Mouse (Mus musculus) ES-Bruce4 (cell line): ENCODE results near the gene Map6. TPM values are rescaled to one million over a fixed set of nuclear protein-coding genes. Genes with fewer than 3 reads are reported as not detected.

ENCODE experiments used
- H3K27ac ChIP-seq: 2 replicates; pipeline ENCODE4 v1.5.1; 2012; ENCODE audit warnings: low read length, inconsistent platforms; ENCODE audit not compliant: insufficient read depth
- H3K27me3 ChIP-seq: 2 replicates; pipeline ENCODE4 v1.6.1; 2012; ENCODE audit warnings: mild to moderate bottlenecking, low read length, inconsistent platforms; ENCODE audit not compliant: control insufficient read depth, poor library complexity, insufficient read depth, severe bottlenecking
- H3K36me3 ChIP-seq: 2 replicates; pipeline ENCODE4 v1.6.1; 2012; ENCODE audit warnings: inconsistent platforms, mild to moderate bottlenecking, low read length, moderate library complexity; ENCODE audit not compliant: control insufficient read depth, poor library complexity, insufficient read depth, severe bottlenecking
- H3K4me1 ChIP-seq: one replicate; pipeline ENCODE4 v1.8.1; 2011; ENCODE audit warnings: low read length; ENCODE audit not compliant: control insufficient read depth, insufficient read depth
- H3K4me3 ChIP-seq: 2 replicates; pipeline ENCODE4 v1.5.1; 2011; ENCODE audit warnings: low read depth, mild to moderate bottlenecking, low read length
- H3K9ac ChIP-seq: 2 replicates; pipeline ENCODE4 v1.6.1; 2012; ENCODE audit warnings: low read depth, mild to moderate bottlenecking, inconsistent platforms; ENCODE audit not compliant: poor library complexity, severe bottlenecking
- H3K9me3 ChIP-seq: replicated peaks from 2 replicates; pipeline ENCODE4 v1.6.1; 2012; ENCODE audit warnings: mild to moderate bottlenecking, low read length, inconsistent platforms; ENCODE audit not compliant: control insufficient read depth, poor library complexity, insufficient read depth, severe bottlenecking
- CTCF ChIP-seq: IDR thresholded peaks from one replicate; pipeline ENCODE4 v1.8.1; 2011; ENCODE audit warnings: low read depth, low read length
- EP300 ChIP-seq: IDR thresholded peaks from 2 replicates; pipeline ENCODE4 v1.6.1; 2011; ENCODE audit warnings: low read depth, low read length; ENCODE audit not compliant: insufficient read depth
- POLR2A ChIP-seq: IDR thresholded peaks from one replicate; pipeline ENCODE4 v1.8.1; 2011; ENCODE audit warnings: low read length; ENCODE audit not compliant: insufficient read depth
- polyA plus RNA-seq: library from polyadenylated mRNA; stranded (reverse); fragments of >200 nt; gene quantifications from 2 replicates; pipeline ENCODE4 v1.2.4, GENCODE M21; 2011; ENCODE audit warnings: low read depth; ENCODE audit not compliant: missing spikeins, insufficient read depth, insufficient read length

Gene Map6
- polyA plus RNA-seq, 1 experiment = 16.0 TPM

GRCm38 (mm10) chr7:99236888-99237660, 30.2 kb upstream of the Map6 start:
- no peaks in the 10 kb centered on the region for H3K4me1 ChIP-seq
- no peaks in the 10 kb centered on the region for H3K9me3 ChIP-seq
- TF ChIP-seq EP300 = no peak
- TF ChIP-seq CTCF = no peak
- TF ChIP-seq POLR2A = no peak
- no peak overlapping the region for H3K4me3 ChIP-seq
- H3K9ac ChIP-seq = no peak overlapping the region
- no peaks in the 10 kb centered on the region for H3K36me3 ChIP-seq
- no peaks in the 10 kb centered on the region for H3K27me3 ChIP-seq
- H3K27ac ChIP-seq = no peak overlapping the region

GRCm38 (mm10) chr7:99238417-99238816, 28.8 kb upstream of the Map6 start, which contains the start of gene Mogat2:
TSS of gene Mogat2 (minus strand) at chr7:99238619.
- Histone ChIP-seq H3K27me3 (no peaks in the 10 kb centered on the region), H3K4me3 (peak within 1 kb of the TSS; percentile 8; the same call in 1 of the 2 replicates), H3K9me3 (no peaks in the 10 kb centered on the region), H3K36me3 (no peaks in the 10 kb centered on the region), H3K4me1 (no peaks in the 10 kb centered on the region), H3K27ac (no peak within 1 kb of the TSS), H3K9ac (no peak within 1 kb of the TSS)
- TF ChIP-seq EP300 = no peak
- no peak for TF ChIP-seq CTCF
- no peak for TF ChIP-seq POLR2A

- H3K9me3 ChIP-seq = no peaks in the 10 kb centered on the region
- H3K27ac ChIP-seq = no peak overlapping the region
- TF ChIP-seq POLR2A (no peak), CTCF (no peak), EP300 (no peak)
- H3K36me3 ChIP-seq = no peaks in the 10 kb centered on the region
- H3K4me1 ChIP-seq = no peaks in the 10 kb centered on the region
- H3K9ac ChIP-seq = no peak overlapping the region
- no peaks in the 10 kb centered on the region for H3K27me3 ChIP-seq
- H3K4me3 ChIP-seq = no peak overlapping the region
These were observed 25.1 kb upstream of the Map6 start for GRCm38 (mm10) chr7:99242097-99242496.

GRCm38 (mm10) chr7:99248157-99248742, 19.0 kb upstream of the Map6 start:
- H3K9ac ChIP-seq = no peak overlapping the region
- H3K9me3 ChIP-seq = no peaks in the 10 kb centered on the region
- no peak overlapping the region for H3K27ac ChIP-seq
- H3K4me1 ChIP-seq = peaks cover 2% of the 10 kb centered on the region
- no peak overlapping the region for H3K4me3 ChIP-seq
- H3K36me3 ChIP-seq = no peaks in the 10 kb centered on the region
- TF ChIP-seq POLR2A (no peak), CTCF (no peak), EP300 (no peak)
- H3K27me3 ChIP-seq = peaks cover 5% of the 10 kb centered on the region

DNA sequence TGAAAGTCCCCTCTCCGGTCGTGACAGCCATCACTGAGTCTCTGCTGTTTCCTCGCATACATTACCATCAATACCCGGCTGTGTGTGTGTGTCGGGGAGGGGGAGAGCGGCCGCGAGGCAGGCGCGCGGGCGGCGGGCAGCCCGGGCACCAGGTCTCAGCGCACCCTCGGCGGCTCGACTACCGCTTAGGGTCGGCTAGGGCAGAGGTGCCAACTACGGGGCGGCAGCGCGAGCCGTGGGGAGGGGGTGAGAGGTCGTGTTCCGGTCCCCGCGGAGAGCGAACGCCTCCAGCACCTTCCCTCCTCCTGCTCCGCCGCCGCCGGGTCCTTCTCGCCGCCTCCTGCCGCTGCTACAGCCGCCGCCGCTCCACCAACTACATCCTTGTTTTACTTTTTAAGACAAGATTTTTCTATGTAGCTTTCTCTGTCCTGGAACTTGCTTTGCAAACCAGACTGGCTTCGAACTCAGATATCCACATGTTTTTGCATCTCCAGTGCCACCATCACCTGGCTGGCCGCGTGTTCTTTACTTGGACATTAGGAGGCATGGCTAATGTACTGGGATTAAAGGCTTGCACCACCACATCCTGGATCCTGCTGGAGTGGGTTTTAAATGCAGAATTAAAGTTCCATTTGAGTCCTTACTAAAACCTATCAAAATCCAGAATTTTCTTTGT, 18.2 kb upstream of the Map6 start:
- TF ChIP-seq CTCF (no peak), POLR2A (no peak), EP300 (no peak)
- Histone ChIP-seq H3K9me3 (no peaks in the 10 kb centered on the region), H3K27ac (no peak overlapping the region), H3K9ac (no peak overlapping the region), H3K36me3 (no peaks in the 10 kb centered on the region), H3K4me3 (peak overlapping the region; percentile 39), H3K4me1 (peaks cover 2% of the 10 kb centered on the region), H3K27me3 (peaks cover 5% of the 10 kb centered on the region)

DNA sequence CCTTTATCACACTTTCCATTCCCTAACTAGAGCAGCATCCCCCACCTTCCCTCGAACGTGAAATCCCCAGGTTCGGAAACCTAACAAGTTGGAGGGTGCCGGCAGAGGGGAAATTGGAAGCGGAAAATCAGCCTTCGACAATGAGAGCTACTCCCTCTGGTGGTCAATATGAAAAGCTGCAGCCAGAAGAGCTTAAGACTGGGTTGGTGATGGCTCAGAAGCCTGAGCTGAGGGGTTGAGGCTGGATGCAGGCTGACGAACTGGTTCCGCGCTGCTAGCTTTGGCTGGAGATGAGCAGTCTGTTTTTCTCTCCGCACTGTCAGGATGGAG, 17.7 kb upstream of the Map6 start:
- no peak overlapping the region for H3K4me3 ChIP-seq
- H3K4me1 ChIP-seq = peaks cover 2% of the 10 kb centered on the region
- no peak overlapping the region for H3K27ac ChIP-seq
- H3K9me3 ChIP-seq = no peaks in the 10 kb centered on the region
- no peaks in the 10 kb centered on the region for H3K36me3 ChIP-seq
- peak; percentile 61 for TF ChIP-seq CTCF
- no peak for TF ChIP-seq POLR2A
- no peak overlapping the region for H3K9ac ChIP-seq
- H3K27me3 ChIP-seq = peaks cover 5% of the 10 kb centered on the region
